Mouse (Mus musculus): Measurements from ENCODE around the gene Ficd.

DNA sequence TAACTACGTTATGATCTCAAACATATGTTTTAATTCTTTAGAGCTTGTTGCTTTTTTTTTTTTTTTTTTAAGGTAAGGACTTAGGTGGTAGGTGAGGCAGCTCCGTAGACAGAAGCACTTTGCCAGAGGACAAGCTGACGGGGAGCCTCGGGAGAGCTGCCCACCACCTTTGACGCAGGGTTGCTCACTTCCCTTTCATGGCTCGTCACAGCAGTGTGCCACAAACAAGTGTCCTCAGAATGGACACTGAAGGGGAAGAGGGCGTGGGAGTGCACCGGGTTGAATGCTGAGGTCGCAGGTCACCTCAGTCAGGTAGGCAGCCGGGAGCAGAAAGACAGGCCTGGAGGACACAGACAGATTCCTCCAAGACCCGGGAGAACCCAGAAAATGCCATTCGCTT lies 10.2 kb upstream of the Ficd start:
- TF ChIP-seq CTCF (IDR thresholded peaks at IDR 0.05) (no peak), EP300 (IDR thresholded peaks at IDR 0.05; ENCODE audit: insufficient read depth, low read depth, low read length) (no peak)
